Mouse (Mus musculus): ENCODE measurements around the gene Nlrp9b. TPM values are rescaled to one million over a fixed set of nuclear protein-coding genes. Genes with fewer than 3 reads are reported as not detected.

The Nlrp9b gene
- not detected for polyA plus RNA-seq (2015; fragmentation: Illumina TruSeq; extraction: RNeasy Lipid Tissue Mini Kit (QIAGEN cat#74804); ENCODE audit: insufficient read depth, low replicate concordance)

DNA sequence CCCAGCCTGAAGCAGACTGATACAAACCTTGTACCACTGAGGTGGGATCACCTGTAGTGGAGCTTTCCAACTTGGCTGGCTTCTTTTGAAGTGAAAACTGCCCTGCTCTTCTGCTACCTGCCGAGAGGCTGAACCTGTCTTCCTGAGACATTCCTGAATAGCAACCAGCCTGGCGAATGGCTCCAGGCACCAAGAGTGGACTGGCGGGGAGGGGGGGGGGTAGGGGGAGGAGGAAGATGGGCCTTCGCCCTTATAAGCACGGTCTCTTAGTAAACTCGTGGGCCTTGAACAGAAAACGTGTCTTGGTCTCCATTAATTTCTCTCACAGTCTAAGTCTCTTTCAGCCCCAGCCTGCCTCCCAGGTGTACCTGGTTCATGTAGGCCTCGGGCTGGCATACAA lies at the start of gene Nlrp9b:
TSS of gene Nlrp9b (plus strand) at position 301 of the 400 bp plus-strand sequence.

DNA sequence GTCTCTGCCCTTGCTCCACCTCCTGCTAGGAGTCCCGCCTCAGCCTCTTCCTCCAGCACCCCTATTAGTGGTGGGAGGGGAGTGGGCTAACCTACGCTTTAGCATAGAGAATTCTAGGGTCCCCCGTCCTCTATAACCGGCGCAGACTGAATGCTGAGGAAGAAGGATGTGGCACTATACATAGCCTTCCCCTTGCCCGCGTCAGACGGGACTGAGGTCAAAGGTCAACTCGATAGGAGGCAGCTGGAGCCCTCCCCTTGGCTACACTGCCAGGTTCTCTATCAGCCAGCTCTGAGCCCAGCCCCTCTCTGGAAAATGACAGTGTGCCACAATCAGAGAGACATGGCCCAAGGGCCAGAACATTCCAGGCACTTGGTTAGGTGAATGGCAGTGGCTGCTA lies 40.7 kb upstream of the Nlrp9b start, which contains the start of gene Igsf23:
TSS of gene Igsf23 (minus strand) at position 168 of the 400 bp plus-strand sequence.

DNA sequence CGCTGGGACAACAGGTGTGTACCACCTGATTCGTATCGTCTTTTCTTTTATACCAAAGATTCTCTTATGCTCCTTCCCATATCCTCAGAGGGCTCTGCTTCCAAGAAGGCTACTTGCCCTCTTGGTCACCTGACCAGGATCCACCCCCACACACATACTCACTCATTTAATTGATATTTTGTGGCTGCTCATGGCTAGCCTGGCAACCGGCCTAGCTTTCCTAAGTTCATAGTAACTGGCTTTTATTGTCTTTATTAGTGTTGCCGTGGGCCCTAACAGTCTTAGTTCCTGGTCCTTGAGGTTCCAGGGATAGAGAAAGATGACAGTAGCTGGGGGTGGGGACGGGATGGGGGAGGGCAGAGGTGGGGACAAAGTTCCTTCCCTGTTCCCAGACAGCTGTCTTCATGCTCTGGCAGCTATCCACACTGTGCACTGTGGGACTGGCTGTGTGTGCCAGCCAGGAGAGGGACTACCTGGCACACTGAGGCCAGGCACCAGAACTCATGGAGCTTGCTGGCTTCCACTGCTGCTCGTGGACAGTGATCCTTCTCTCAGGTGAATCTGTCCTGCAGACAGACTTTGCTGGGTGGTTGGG lies 26.2 kb upstream of the Nlrp9b start, which contains the start of gene Ceacam20:
TSS of gene Ceacam20 (plus strand) at position 428 of the 595 bp plus-strand sequence.

DNA sequence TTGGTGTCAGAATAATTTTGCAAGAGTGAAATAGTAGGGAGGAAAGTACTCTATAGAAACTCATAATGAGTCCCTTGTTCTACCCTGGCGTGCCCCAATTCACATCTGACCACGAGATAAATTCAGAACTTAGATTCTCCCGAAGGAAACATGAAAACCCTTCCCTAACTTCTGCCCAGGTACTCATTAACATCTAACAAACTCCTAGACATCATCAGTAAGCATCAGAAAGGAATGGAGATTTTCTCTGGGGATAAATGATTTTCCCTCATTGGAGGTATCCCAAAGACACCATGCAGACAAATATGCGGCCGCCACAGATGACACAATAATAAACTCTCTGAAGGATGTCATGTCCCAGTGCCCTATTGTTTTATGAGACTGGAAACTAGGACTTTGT lies 108.1 kb downstream of the Nlrp9b start, which contains the start of gene Vmn1r91:
TSS of gene Vmn1r91 (plus strand) at position 301 of the 400 bp plus-strand sequence.

DNA sequence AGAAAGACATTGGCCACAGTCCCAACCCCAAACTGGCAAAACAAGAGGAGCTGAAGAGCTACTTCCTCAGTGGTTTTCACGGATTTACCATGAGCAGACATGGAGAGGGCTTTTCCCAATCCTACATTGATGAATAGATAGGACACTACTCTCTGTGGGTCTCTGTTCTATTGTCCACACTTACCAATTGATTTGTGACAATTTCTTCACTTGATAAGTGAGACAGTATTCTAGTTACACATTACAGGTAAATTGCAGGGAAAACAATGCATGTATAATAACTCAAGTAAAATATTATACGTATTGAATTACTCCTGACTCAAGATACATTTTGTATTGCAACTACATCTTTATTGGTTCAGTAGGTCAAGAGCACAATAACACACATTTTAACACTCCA lies 131.2 kb downstream of the Nlrp9b start, which contains the start of gene Gm16442:
TSS of gene Gm16442 (minus strand) at position 101 of the 400 bp plus-strand sequence.

Other genes starting within 250 kb of the Nlrp9b start
- gene Nectin2, start 241.0 kb upstream of the Nlrp9b start, polyA plus RNA-seq (2015; fragmentation: Illumina TruSeq; extraction: RNeasy Lipid Tissue Mini Kit (QIAGEN cat#74804); ENCODE audit: insufficient read depth, low replicate concordance), result 6.5 TPM
- gene Bcam, start 220.4 kb upstream of the Nlrp9b start, polyA plus RNA-seq (2015; fragmentation: Illumina TruSeq; extraction: RNeasy Lipid Tissue Mini Kit (QIAGEN cat#74804); ENCODE audit: insufficient read depth, low replicate concordance), result 2.9 TPM
- 0.40 TPM for gene Cblc, start 194.7 kb upstream of the Nlrp9b start, polyA plus RNA-seq (2015; fragmentation: Illumina TruSeq; extraction: RNeasy Lipid Tissue Mini Kit (QIAGEN cat#74804); ENCODE audit: insufficient read depth, low replicate concordance)
- 48.7 TPM for gene Bcl3, start 168.7 kb upstream of the Nlrp9b start, polyA plus RNA-seq (2015; fragmentation: Illumina TruSeq; extraction: RNeasy Lipid Tissue Mini Kit (QIAGEN cat#74804); ENCODE audit: insufficient read depth, low replicate concordance)
- not detected for gene Gm19345, start 139.5 kb upstream of the Nlrp9b start, polyA plus RNA-seq (2015; fragmentation: Illumina TruSeq; extraction: RNeasy Lipid Tissue Mini Kit (QIAGEN cat#74804); ENCODE audit: insufficient read depth, low replicate concordance)
- 1.2 TPM for gene Ceacam16, start 130.2 kb upstream of the Nlrp9b start, polyA plus RNA-seq (2015; fragmentation: Illumina TruSeq; extraction: RNeasy Lipid Tissue Mini Kit (QIAGEN cat#74804); ENCODE audit: insufficient read depth, low replicate concordance)
- gene Ceacam19, start 103.5 kb upstream of the Nlrp9b start, polyA plus RNA-seq (2015; fragmentation: Illumina TruSeq; extraction: RNeasy Lipid Tissue Mini Kit (QIAGEN cat#74804); ENCODE audit: insufficient read depth, low replicate concordance), result 0.32 TPM
- 22.2 TPM for gene Pvr, start 70.3 kb upstream of the Nlrp9b start, polyA plus RNA-seq (2015; fragmentation: Illumina TruSeq; extraction: RNeasy Lipid Tissue Mini Kit (QIAGEN cat#74804); ENCODE audit: insufficient read depth, low replicate concordance)
- gene Igsf23, start 40.7 kb upstream of the Nlrp9b start, polyA plus RNA-seq (2015; fragmentation: Illumina TruSeq; extraction: RNeasy Lipid Tissue Mini Kit (QIAGEN cat#74804); ENCODE audit: insufficient read depth, low replicate concordance), result 1.6 TPM
- not detected for gene Ceacam20, start 26.1 kb upstream of the Nlrp9b start, polyA plus RNA-seq (2015; fragmentation: Illumina TruSeq; extraction: RNeasy Lipid Tissue Mini Kit (QIAGEN cat#74804); ENCODE audit: insufficient read depth, low replicate concordance)
- gene Vmn1r91, start 108.2 kb downstream of the Nlrp9b start, polyA plus RNA-seq (2015; fragmentation: Illumina TruSeq; extraction: RNeasy Lipid Tissue Mini Kit (QIAGEN cat#74804); ENCODE audit: insufficient read depth, low replicate concordance), result not detected
- gene Gm16442, start 131.1 kb downstream of the Nlrp9b start, polyA plus RNA-seq (2015; fragmentation: Illumina TruSeq; extraction: RNeasy Lipid Tissue Mini Kit (QIAGEN cat#74804); ENCODE audit: insufficient read depth, low replicate concordance), result not detected
- not detected for gene Vmn1r93, start 147.6 kb downstream of the Nlrp9b start, polyA plus RNA-seq (2015; fragmentation: Illumina TruSeq; extraction: RNeasy Lipid Tissue Mini Kit (QIAGEN cat#74804); ENCODE audit: insufficient read depth, low replicate concordance)
- not detected for gene Vmn1r94, start 176.9 kb downstream of the Nlrp9b start, polyA plus RNA-seq (2015; fragmentation: Illumina TruSeq; extraction: RNeasy Lipid Tissue Mini Kit (QIAGEN cat#74804); ENCODE audit: insufficient read depth, low replicate concordance)
- gene Vmn1r95, start 202.2 kb downstream of the Nlrp9b start, polyA plus RNA-seq (2015; fragmentation: Illumina TruSeq; extraction: RNeasy Lipid Tissue Mini Kit (QIAGEN cat#74804); ENCODE audit: insufficient read depth, low replicate concordance), result not detected
- not detected for gene Gm6164, start 214.1 kb downstream of the Nlrp9b start, polyA plus RNA-seq (2015; fragmentation: Illumina TruSeq; extraction: RNeasy Lipid Tissue Mini Kit (QIAGEN cat#74804); ENCODE audit: insufficient read depth, low replicate concordance)
- not detected for gene Gm4498, start 242.4 kb downstream of the Nlrp9b start, polyA plus RNA-seq (2015; fragmentation: Illumina TruSeq; extraction: RNeasy Lipid Tissue Mini Kit (QIAGEN cat#74804); ENCODE audit: insufficient read depth, low replicate concordance)